Mouse (Mus musculus) T-helper 17 cell (primary cell): ENCODE measurements at regions not wholly inside any gene's neighbourhood (a gene's known extent, or its start where the extent isn't known, plus 50 kb on each side); places are given as distances from the start of the nearest gene placed in this dataset.

ENCODE experiments used
- in situ Hi-C, 2 experiments: fragments of 300-600 bp; cut with MboI, MseI; formaldehyde crosslinking; loops; 1 replicate in 1 of 2; 2 replicates in 1 of 2; pipeline ENCODE4 v1.15.1; 2025; ENCODE audit warnings: high pct_unique_total_duplicates in 2 of 2

GRCm38 (mm10) chr9:41400950-41401349, 239.5 kb upstream of the Ubash3b start:
- in situ Hi-C loops = no loop called here

DNA sequence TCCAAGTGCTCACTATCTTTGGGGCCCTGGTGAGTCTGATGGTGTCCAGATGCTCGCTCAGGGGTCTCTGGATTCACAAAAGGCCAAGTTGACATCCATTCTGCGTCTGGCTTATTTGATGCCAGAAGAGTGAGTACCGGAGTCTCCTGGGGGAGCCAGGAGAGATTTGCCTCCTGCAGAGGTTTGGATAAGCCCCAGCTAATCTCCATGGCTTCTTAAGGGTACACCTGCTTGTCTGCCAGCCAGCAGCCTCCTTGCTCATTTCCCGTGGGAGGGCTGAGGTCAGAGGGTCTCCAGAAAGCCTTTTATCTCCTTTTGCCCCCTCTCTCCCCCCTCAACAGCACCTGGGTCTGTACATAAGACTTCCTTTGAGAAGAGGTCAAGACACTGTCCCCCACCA, 234.0 kb upstream of the Ubash3b start:
- in situ Hi-C loops = no loop called here

DNA sequence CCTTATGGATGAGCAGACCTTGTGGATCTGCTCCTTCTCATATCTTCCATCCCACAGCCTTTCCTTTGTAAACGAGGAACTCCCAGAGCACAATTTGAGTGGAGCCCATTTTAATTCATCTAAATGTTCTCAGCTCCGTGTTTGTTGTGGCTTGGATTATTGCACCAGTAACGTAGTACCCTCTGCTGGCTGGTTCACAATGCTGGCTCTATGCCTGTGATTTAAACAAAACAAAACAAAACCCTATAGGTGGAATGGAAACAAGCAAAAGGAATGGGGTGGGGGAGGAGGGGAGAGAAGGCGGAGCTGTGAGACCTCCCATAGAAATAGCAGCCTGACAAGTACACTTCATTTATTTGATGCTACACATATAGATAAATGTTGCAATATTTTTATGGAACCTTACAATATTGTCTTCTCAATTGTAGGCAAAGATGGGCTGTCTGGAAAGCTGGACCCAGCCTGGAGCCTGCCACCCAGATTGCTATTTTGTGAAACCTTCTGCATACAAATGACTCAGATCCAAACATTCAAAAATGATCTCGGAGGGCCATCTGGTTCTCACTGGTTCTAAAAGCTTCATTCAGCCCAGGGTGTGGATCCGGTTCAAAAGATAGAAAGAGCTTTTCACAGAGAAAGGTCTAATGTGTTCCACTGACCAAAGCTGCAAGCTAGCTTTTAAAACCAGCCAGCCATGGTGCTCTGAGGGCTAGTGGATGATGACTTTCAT, 230.3 kb upstream of the Ubash3b start:
- in situ Hi-C loops = loop anchor here in 1 of 2 experiments (5.0 kb wide), 1 partner anchor 49 kb away; no protein-coding TSS in a partner anchor

DNA sequence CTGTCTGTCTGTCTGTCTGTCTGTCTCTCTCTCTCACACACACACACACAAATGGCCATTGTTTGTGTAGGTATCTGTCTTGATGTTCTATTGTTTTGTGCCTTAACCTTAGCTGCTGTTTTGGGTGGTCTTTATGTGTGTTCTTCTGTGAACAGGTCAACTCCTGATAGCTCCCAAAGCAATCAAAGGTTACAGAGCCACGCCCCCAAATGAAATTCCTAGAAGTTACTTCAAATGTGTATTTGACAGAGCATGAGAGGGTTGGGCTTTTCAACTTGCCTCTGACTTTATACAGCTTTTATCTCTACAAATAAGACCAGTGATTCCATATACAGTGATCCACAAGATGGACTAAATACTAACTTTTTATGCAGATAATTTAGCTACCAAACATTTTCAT, 217.8 kb upstream of the Ubash3b start:
- in situ Hi-C loops = loop anchor here in 1 of 2 experiments (5.0 to 10.0 kb wide), 2 partner anchors 1473 to 1674 kb away; partner anchors contain the start of gene Olfr149

GRCm38 (mm10) chr9:41378627-41379231, 217.2 kb upstream of the Ubash3b start:
- in situ Hi-C loops = loop anchor here in 1 of 2 experiments (5.0 to 10.0 kb wide), 2 partner anchors 1474 to 1674 kb away; partner anchors contain the start of gene Olfr149

GRCm38 (mm10) chr9:41377701-41378626, 216.5 kb upstream of the Ubash3b start:
- in situ Hi-C loops = loop anchor here in 1 of 2 experiments (5.0 to 10.0 kb wide), 2 partner anchors 1474 to 1673 kb away; partner anchors contain the start of gene Olfr149

DNA sequence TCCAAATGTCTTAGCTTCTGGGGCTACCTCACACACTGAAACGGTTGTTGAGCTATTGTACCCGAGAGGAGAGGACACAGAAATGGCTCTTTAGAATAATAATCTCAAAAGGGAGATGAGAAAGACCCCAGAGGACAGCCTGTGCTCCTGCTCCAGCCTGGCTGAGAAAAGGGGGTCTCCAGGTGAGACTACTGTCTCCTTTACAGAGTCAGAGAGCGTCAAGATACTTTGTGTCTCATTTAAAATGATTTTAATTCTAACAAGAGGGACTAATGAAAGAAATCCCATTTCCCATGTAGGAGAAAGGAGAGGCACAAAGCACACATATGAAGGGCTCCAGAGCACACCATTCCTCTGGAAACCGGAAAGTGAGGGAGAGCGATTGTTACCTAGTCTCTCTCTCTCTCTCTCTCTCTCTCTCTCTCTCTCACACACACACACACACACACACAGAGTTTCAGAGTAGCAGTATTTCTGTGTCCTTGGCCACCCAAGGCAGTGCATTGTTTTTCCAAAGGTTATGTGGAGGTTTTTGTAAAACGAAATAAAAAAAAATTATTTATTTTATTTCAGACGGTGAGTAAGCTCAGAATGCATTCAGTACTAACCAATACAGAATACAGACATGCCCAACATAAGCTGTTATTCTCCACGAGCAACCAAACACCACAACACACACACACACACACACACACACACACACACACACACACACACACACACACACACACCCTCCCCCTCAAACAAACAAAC, 215.6 kb upstream of the Ubash3b start:
- in situ Hi-C loops = loop anchor here in 1 of 2 experiments (5.0 to 10.0 kb wide), 2 partner anchors 1475 to 1672 kb away; partner anchors contain the start of gene Olfr149

- in situ Hi-C loops = loop anchor here in 1 of 2 experiments (5.0 to 10.0 kb wide), 2 partner anchors 1476 to 1671 kb away; partner anchors contain the start of gene Olfr149
These were observed 214.6 kb upstream of the Ubash3b start for GRCm38 (mm10) chr9:41375984-41376651.

- in situ Hi-C loops = loop anchor here in 1 of 2 experiments (5.0 to 10.0 kb wide), 2 partner anchors 1477 to 1670 kb away; partner anchors contain the start of gene Olfr149
These were observed 213.3 kb upstream of the Ubash3b start for GRCm38 (mm10) chr9:41374591-41375481.

DNA sequence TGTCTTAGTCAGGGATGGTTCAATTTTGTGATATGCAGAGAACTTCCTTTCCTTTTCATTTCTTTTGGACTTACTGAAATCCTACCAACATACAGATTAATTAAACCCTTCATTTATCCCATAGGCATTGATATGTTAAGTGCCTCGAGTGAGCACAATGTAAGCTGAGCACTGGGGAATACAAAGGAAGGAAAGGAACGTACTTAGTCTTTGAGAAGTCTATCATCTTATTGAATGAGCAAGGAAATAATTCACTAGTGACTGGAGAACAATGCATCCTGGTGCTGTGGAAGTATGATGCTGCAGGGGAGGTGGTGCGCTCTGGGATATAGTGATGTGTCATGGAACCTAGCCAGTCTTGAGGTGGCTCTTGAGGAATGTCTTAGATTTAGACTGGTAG, 204.9 kb upstream of the Ubash3b start:
- in situ Hi-C loops = no loop called here

DNA sequence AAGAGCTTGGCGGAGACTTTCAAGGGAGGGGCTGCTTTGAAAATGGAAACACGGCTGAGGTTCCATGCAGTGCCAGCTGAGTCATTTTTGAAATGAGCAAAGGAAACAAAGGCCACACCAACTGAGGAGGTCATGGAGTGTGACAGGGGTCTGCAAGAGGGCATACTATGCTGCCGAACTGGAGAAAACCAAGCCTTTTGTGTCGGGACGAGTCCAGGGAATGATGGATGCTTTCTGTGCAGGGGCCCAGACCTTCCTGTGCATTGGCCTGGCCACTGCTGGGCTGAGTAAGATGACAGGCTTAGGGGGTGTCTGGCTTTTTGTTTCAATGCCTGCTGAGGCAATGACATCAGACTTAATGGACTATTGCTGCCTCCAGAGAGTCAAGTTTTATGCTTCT, 203.8 kb upstream of the Ubash3b start:
- in situ Hi-C loops = no loop called here

- in situ Hi-C loops = no loop called here
These were observed 203.1 kb upstream of the Ubash3b start for GRCm38 (mm10) chr9:41364442-41365250.

DNA sequence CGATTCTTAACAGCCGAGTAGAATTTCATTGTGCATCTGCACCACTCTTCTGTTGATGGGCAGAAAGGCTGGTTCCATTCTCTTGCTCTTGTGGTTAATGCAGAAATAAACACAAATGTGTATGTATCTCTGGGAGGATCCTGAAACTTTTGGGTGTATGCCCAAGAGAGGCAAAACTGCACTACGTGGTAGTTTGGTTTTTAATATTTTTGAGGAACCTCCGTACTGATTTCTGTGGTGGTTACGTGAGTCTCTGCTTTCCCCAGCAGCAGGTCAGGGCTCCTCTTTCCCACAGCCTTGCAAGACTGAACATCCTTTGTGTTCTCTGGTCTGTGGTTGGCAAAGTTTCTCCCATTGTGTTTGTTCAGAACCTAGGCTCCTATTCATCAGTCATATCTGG, 198.9 kb upstream of the Ubash3b start:
- in situ Hi-C loops = no loop called here

DNA sequence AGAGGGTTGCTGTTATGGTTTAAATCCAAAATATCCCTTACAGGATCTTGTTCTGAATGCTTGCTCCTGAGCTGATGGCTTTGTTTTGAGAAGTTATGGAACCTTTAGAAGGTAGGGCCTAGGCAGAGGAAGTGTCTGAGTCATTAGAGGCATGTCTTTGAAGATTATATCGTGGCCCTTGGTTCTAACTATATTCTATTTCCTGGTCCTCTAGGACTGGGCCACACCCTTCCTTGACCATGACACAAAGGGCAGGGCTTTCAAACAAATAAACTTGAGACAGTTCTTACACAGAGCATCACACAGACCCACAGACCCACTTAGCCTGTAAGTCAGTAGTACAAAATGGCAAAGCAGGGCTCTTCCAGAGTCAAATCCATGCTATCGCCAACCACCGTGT, 197.8 kb upstream of the Ubash3b start:
- in situ Hi-C loops = no loop called here

GRCm38 (mm10) chr9:41345338-41345737, 183.8 kb upstream of the Ubash3b start:
- in situ Hi-C loops = no loop called here

- in situ Hi-C loops = no loop called here
These were observed 175.9 kb upstream of the Ubash3b start for GRCm38 (mm10) chr9:41337375-41337774.

- in situ Hi-C loops = no loop called here
These were observed 175.3 kb upstream of the Ubash3b start for GRCm38 (mm10) chr9:41336801-41337200.
